Mouse (Mus musculus): ENCODE data around the gene Scube2.

DNA sequence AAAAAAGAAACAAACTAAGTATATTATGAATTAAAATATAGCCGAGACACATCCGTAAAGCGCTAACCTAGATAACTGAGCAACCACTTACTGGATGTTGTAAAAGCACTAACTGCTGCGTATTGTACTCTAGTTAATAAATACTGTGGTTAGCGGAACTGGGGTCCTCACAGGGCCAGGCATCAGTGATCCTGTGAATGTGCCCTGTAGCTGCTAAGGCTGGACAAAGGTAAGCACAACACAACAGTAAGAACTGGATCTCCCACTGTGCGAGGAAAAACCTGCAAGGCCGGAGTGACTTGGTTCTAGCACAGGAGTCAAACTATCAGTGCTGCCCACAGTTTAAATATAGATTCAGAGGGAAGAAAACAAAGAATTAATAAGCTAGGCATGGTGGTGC, 5.3 kb downstream of the Scube2 start:
- TF ChIP-seq RCOR1 (IDR thresholded peaks at IDR 0.05; ENCODE audit: low read depth, low read length): no peak
- TF ChIP-seq USF1 (IDR thresholded peaks at IDR 0.05; ENCODE audit: low read depth, low read length): no peak
- TF ChIP-seq CTCF (IDR thresholded peaks at IDR 0.05 in 2 of 3, conservative IDR thresholded peaks at IDR 0.05 in 1 of 3; ENCODE audit: control insufficient read depth in 1 of 3, insufficient read depth in 1 of 3, low read depth in 2 of 3, low read length in 3 of 3, poor library complexity in 1 of 3, severe bottlenecking in 1 of 3): no peak
- TF ChIP-seq MAX (IDR thresholded peaks at IDR 0.05; ENCODE audit: low read length): no peak
- TF ChIP-seq SIN3A (IDR thresholded peaks at IDR 0.05; ENCODE audit: low read length): no peak
- no peak for TF ChIP-seq ETS1 (IDR thresholded peaks at IDR 0.05; ENCODE audit: low read depth, low read length)
- TF ChIP-seq ZNF384 (IDR thresholded peaks at IDR 0.05; ENCODE audit: low read depth, low read length): no peak
- no peak for TF ChIP-seq ZC3H11A (IDR thresholded peaks at IDR 0.05; ENCODE audit: low read depth, low read length)
- TF ChIP-seq HCFC1 (IDR thresholded peaks at IDR 0.05; ENCODE audit: low read depth, low read length): no peak
- TF ChIP-seq TCF12 (IDR thresholded peaks at IDR 0.05; ENCODE audit: low read depth, low read length): no peak
